In genomic region chr10:19338695-19339630, GRCm38 (mm10) we compare ENCODE assay signal across 22 mouse cellular contexts. TPM values are rescaled to one million over a fixed set of nuclear protein-coding genes. Genes with fewer than 3 reads are reported as not detected.
DNase-seq lines count a peak whose midpoint lies in the region; ATAC-seq lines count a peak whose summit lies in the region.
"Had no signal": no experiment of that assay in that cellular context is flagged by ENCODE, and none has a peak within 500 bp of the region (broad histone marks: within the 10 kb centered on the region; RNA-seq: fewer than 3 reads in every experiment).

No protein-coding gene starts in this region.

- no peak overlapping the region for H3K9ac ChIP-seq in hindbrain, embryonic 14.5 days
- H3K9ac ChIP-seq in forebrain, embryonic 15.5 days (replicated peaks) = no peak overlapping the region
- H3K9ac ChIP-seq in midbrain, embryonic 11.5 days (ENCODE audit: low read length) = no peak overlapping the region
- H3K9ac ChIP-seq: stomach, embryonic 15.5 days had no signal

- WGBS in hindbrain, embryonic 10.5 days = 6% methylated on average over 18 of the region's 18 CpGs
- 15% methylated on average over 18 of the region's 18 CpGs for WGBS in hindbrain, embryonic 14.5 days
- 10% methylated on average over 18 of the region's 18 CpGs for WGBS in forebrain, embryonic 15.5 days
- 5% methylated on average over 18 of the region's 18 CpGs for WGBS in midbrain, embryonic 11.5 days

- DNase-seq in hindbrain, embryonic 10.5 days (ENCODE audit: low spot score) = peak; percentile 23
- DNase-seq in hindbrain, embryonic 14.5 days (ENCODE audit: low spot score) = no peak
- peak; percentile 25 for DNase-seq in embryo, embryonic 9.5 days (ENCODE audit: extremely low spot score)
- peak; percentile 92 for DNase-seq in midbrain, embryonic 11.5 days (ENCODE audit: low spot score, missing footprints)
- no peak for DNase-seq in testis, postnatal 10 days (ENCODE audit: low spot score)
- DNase-seq in lung, adult 18-20 months = no peak
- DNase-seq: kidney, postnatal 14 days; lung, postnatal 4 days; thymus, postnatal 14 days had no signal

- peaks cover 10% of the 10 kb centered on the region for H3K4me1 ChIP-seq in hindbrain, embryonic 10.5 days (replicated peaks)
- H3K4me1 ChIP-seq in hindbrain, embryonic 14.5 days (replicated peaks; ENCODE audit: control insufficient read depth, insufficient read depth, low read length) = no peaks in the 10 kb centered on the region
- peaks cover 11% of the 10 kb centered on the region for H3K4me1 ChIP-seq in forebrain, embryonic 15.5 days
- peaks cover 9% of the 10 kb centered on the region; the same call in 1 of the 2 replicates for H3K4me1 ChIP-seq in midbrain, embryonic 11.5 days (ENCODE audit: control insufficient read depth, insufficient read depth, low read length)
- H3K4me1 ChIP-seq: stomach, embryonic 15.5 days had no signal

- H3K4me2 ChIP-seq in hindbrain, embryonic 14.5 days (replicated peaks) = no peak overlapping the region
- H3K4me2 ChIP-seq in forebrain, embryonic 15.5 days (replicated peaks) = peak overlapping the region; percentile 17; the same call in 1 of the 2 replicates
- H3K4me2 ChIP-seq in midbrain, embryonic 11.5 days = peak overlapping the region; percentile 9; the same call in 1 of the 2 replicates
- H3K4me2 ChIP-seq: stomach, embryonic 15.5 days had no signal

- no peaks in the 10 kb centered on the region for H3K36me3 ChIP-seq in hindbrain, embryonic 10.5 days
- H3K36me3 ChIP-seq in hindbrain, embryonic 14.5 days (replicated peaks; ENCODE audit: control insufficient read depth, insufficient read depth) = no peaks in the 10 kb centered on the region
- no peaks in the 10 kb centered on the region for H3K36me3 ChIP-seq in forebrain, embryonic 15.5 days
- no peaks in the 10 kb centered on the region for H3K36me3 ChIP-seq in midbrain, embryonic 11.5 days (ENCODE audit: control insufficient read depth, insufficient read depth, low read length)
- H3K36me3 ChIP-seq: G1E; stomach, embryonic 15.5 days had no signal

- no peak for ATAC-seq in hindbrain, embryonic 14.5 days (ENCODE audit: low FRiP score)
- no peak for ATAC-seq in forebrain, embryonic 15.5 days (replicated peaks)
- ATAC-seq in midbrain, embryonic 11.5 days (ENCODE audit: low FRiP score) = peak; percentile 84
- no peak for ATAC-seq in monocyte, adult 5-6 weeks (replicated peaks; ENCODE audit: insufficient number of reproducible peaks, low FRiP score, low TSS enrichment, poor library complexity, severe bottlenecking)
- ATAC-seq: intestine, embryonic 16.5 days had no signal

- no peak overlapping the region for H3K27ac ChIP-seq in hindbrain, embryonic 10.5 days
- no peak overlapping the region for H3K27ac ChIP-seq in hindbrain, embryonic 14.5 days
- H3K27ac ChIP-seq in forebrain, embryonic 15.5 days (replicated peaks) = no peak overlapping the region
- H3K27ac ChIP-seq in midbrain, embryonic 11.5 days (ENCODE audit: low read depth, low read length) = 0 out of 2 replicates have a peak overlapping the region, but pooled peaks have one; percentile 1
- H3K27ac ChIP-seq: stomach, embryonic 15.5 days had no signal

- H3K4me3 ChIP-seq in hindbrain, embryonic 10.5 days = no peak overlapping the region
- no peak overlapping the region for H3K4me3 ChIP-seq in hindbrain, embryonic 14.5 days (replicated peaks; ENCODE audit: low read length)
- H3K4me3 ChIP-seq in forebrain, embryonic 15.5 days = no peak overlapping the region
- H3K4me3 ChIP-seq in midbrain, embryonic 11.5 days (ENCODE audit: low read depth, low read length) = no peak overlapping the region
- H3K4me3 ChIP-seq: myocyte; stomach, embryonic 15.5 days had no signal

- peaks cover 77% of the 10 kb centered on the region for H3K27me3 ChIP-seq in hindbrain, embryonic 10.5 days (ENCODE audit: insufficient read depth, poor library complexity, severe bottlenecking)
- peaks cover 61% of the 10 kb centered on the region for H3K27me3 ChIP-seq in hindbrain, embryonic 14.5 days (ENCODE audit: control insufficient read depth, insufficient read depth, low read length)
- peaks cover 36% of the 10 kb centered on the region for H3K27me3 ChIP-seq in forebrain, embryonic 15.5 days
- peaks cover 34% of the 10 kb centered on the region for H3K27me3 ChIP-seq in midbrain, embryonic 11.5 days (ENCODE audit: control insufficient read depth, insufficient read depth, low read length)

- H3K9me3 ChIP-seq in hindbrain, embryonic 10.5 days = no peaks in the 10 kb centered on the region
- no peaks in the 10 kb centered on the region for H3K9me3 ChIP-seq in hindbrain, embryonic 14.5 days (ENCODE audit: control insufficient read depth, low read length)
- no peaks in the 10 kb centered on the region for H3K9me3 ChIP-seq in forebrain, embryonic 15.5 days
- no peaks in the 10 kb centered on the region for H3K9me3 ChIP-seq in midbrain, embryonic 11.5 days (ENCODE audit: control insufficient read depth, low read length)
- H3K9me3 ChIP-seq: G1E; stomach, embryonic 15.5 days had no signal

RNA-seq across cellular contexts. Expression of gene Olig3, which starts 17.4 kb away (rescaled TPM):
- 82.0 and 99.1 TPM in 2 replicates for polyA plus RNA-seq in hindbrain, embryonic 10.5 days (2016; fragmentation: Nextera tagmentation; extraction: Ambion mirVana)
- polyA plus RNA-seq in hindbrain, embryonic 14.5 days (2014; fragmentation: Nextera tagmentation; extraction: Ambion mirVana) = 9.2 and 11.1 TPM in 2 replicates
- 0.99 and 1.6 TPM in 2 replicates for polyA plus RNA-seq in forebrain, embryonic 15.5 days (2015; fragmentation: Nextera tagmentation; extraction: Ambion mirVana)
- polyA plus RNA-seq in midbrain, embryonic 11.5 days (2014; fragmentation: Nextera tagmentation; extraction: Ambion mirVana) = 18.7 and 20.7 TPM in 2 replicates
- total RNA-seq in monocyte, adult 5-6 weeks (2017) = not detected in 3 replicates
- total RNA-seq: adrenal gland, postnatal 4 days; gastrocnemius, postnatal 4 days; layer of hippocampus, postnatal 10 days; left cerebral cortex, postnatal 25 days had no signal
- polyA plus RNA-seq: C2C12; G1E; heart, postnatal 0 days; intestine, embryonic 16.5 days; liver, embryonic 16.5 days; myocyte had no signal

Comparison
In these comparisons a context has a peak if more than half of its experiments do, and no peak if none do; other contexts are left out.
1. DNase-seq: peak in hindbrain, embryonic 10.5 days (single experiment), embryo, embryonic 9.5 days (single experiment) and midbrain, embryonic 11.5 days (single experiment); none in hindbrain, embryonic 14.5 days (single experiment), testis, postnatal 10 days (single experiment) and lung, adult 18-20 months (0 of 2).